Mouse (Mus musculus) olfactory bulb, adult 2 months (tissue): ENCODE measurements around the gene Oca2.

Experiments
- CTCF ChIP-seq: fragments of 200-500 bp; IDR thresholded peaks from 2 replicates; pipeline ENCODE4 v1.5.1; 2012; ENCODE audit warnings: low read depth, mild to moderate bottlenecking, low read length, moderate library complexity; ENCODE audit not compliant: insufficient read depth
- POLR2A ChIP-seq: fragments of 200-500 bp; IDR thresholded peaks from 2 replicates; pipeline ENCODE4 v1.6.1; 2012; ENCODE audit warnings: mild to moderate bottlenecking, low read depth, low read length, moderate library complexity; ENCODE audit not compliant: insufficient read depth

- TF ChIP-seq CTCF (no peak), POLR2A (no peak)
Observed at GRCm38 (mm10) chr7:56304408-56304807, 64.8 kb downstream of the Oca2 start.
